Mouse (Mus musculus) MEL (cell line): ENCODE results near the gene Nckap5l.
"Not testable (repeated sequence)": the region's sequence is repeated elsewhere in the genome, so short reads cannot be mapped to it uniquely, and the experiment has no call there.

Experiments used
- CTCF ChIP-seq, 3 experiments: IDR thresholded peaks in 2 of 3; conservative IDR thresholded peaks in 1 of 3; 2 replicates each; pipeline ENCODE4 v1.5.1; 2011 to 2012; ENCODE audit warnings: low read length in 3 of 3, low read depth in 2 of 3, mild to moderate bottlenecking in 2 of 3, improper control_type of control experiment in 1 of 3, inconsistent platforms in 1 of 3, mixed read lengths in 1 of 3, moderate library complexity in 1 of 3; ENCODE audit not compliant: control insufficient read depth in 1 of 3, insufficient read depth in 1 of 3, poor library complexity in 1 of 3, severe bottlenecking in 1 of 3
- TAL1 ChIP-seq: IDR thresholded peaks from 2 replicates; pipeline ENCODE4 v1.6.1; 2012; ENCODE audit warnings: mild to moderate bottlenecking, inconsistent platforms, low read length, moderate library complexity, mixed read lengths

DNA sequence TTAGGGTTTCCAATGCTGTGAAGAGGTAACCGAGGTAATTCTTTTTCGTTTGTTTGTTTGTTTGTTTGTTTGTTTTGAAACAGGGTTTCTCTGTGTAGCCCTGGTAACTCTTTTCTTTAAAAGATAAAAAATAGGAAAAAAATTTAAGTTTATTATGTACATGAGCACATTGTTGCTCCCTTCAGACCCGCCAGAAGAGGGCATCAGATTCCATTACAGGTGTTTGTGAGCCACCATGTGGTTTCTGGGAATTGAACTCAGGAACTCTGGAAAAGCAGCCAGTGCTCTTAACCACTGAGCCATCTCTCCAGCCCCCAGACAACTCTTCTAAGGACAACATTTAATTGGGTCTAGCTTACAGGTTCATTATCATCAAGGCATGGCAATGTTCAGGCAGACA, 71.4 kb downstream of the Nckap5l start:
- peak in 2 of 3 experiments; percentile 18 to 41; a peak in 2 of 6 replicates for TF ChIP-seq CTCF (IDR thresholded peaks at IDR 0.05 in 2 of 3, conservative IDR thresholded peaks at IDR 0.05 in 1 of 3; ENCODE audit: control insufficient read depth in 1 of 3, insufficient read depth in 1 of 3, low read depth in 2 of 3, low read length in 3 of 3, poor library complexity in 1 of 3, severe bottlenecking in 1 of 3)
- TF ChIP-seq TAL1: not testable (repeated sequence)
